Mouse (Mus musculus) urinary bladder, postnatal 25 days (tissue): Measurements from ENCODE around the gene Hoxc5.

ENCODE experiments used
- DNase-seq: peaks from one replicate; pipeline ENCODE4 v3.0.0; 2022; ENCODE audit warnings: low spot score

Gene Hoxc5

DNA sequence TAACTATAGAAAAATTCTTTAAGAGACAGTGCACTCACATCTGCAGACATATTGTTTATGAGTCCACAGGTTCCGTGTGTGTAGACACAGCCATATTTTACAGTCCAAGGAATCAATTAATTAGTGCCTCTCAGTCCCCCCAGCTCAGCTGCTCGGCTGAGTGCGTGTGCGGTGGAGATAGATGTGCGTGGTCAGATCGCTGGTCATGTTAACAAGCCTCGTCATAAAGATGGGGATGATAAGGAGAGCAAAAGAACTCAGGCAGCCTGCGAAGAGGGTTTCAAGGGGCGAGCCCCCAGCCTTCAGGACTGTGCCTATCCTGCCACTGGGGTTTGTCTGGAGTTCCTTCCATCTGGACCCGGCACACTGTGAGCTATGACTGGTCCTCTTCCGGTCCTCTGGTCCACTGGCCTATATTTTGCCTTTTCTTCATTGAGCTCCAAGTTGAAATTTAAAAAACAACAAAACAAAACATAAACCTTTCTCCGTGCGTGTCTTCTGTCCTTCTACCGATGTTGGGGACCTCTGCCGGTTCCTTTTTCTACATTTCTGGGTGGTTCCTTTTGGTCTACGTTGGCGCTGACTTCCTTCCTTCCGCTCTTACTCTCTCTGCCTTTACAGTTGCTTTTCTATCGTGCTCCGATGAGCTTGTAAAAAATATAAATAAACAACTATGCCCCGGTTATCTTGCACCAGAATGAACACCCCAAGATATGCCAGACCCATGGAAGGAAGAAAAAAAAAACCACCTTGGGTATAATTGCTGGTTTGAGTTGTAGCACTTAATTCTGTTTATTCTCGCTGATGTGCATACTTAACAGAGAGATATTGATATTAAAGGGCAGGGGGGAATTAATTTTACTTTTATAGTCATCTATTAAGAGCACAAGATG is 21.8 kb upstream of the Hoxc5 start:
- DNase-seq, result no peak

DNA sequence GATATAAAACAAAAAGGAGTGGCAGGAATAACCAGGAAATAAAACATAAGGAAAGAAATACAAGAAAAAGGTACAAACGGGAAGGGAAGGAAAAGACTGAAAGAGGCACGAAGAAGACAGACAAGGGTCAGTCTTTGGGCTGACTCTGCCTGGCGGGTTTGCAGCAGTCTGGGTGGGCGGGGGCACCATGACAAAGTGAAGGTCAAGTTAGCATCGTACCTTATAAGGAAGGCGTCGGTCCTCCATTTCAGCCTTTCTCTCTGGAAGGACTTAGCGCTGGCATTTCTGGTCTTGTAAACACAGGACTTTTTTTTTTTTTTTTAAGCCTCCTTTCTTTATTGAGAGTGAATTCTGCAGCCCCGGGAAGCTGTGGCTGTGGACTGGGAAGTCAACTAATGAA is 20.0 kb upstream of the Hoxc5 start:
- no peak for DNase-seq

DNA sequence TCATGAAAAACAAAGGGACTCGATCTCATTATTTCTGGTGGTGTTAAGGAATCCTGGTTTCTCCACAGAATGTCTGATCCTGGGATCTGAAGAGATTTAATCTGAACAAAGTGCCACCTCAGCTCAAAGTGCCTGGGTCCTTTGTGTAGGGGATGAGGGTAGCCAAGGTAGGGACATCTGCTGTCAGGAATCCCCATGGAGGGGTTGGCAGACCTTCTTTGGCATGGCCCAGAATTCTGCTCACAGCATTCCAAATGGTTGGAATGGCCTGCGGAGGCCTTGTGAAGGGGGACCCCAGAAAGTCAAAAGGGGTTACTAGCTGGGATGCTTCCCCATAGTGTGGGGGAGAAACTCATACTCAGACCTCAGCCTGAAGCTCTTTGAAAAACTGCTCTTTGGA is 18.4 kb upstream of the Hoxc5 start:
- DNase-seq, result no peak

DNA sequence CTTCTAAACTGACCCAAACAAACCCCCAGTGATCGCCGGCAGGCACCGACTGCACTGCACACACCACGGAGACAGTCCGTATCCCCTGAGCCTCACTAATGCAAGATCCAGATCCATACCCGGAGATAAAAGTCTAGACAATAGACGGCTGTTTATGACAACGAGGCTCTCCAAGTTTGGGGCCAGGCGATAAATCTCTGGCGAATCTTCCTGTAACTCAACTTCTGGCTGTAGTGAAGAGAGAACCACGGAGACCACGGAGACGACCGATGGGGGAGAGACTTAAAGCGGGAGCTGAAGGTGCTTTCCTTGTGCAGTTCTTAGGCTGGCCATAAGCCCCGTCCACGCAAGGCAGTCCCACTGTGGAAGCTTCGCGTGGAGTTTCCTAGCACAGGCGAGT is 17.5 kb upstream of the Hoxc5 start:
- DNase-seq, result no peak

DNA sequence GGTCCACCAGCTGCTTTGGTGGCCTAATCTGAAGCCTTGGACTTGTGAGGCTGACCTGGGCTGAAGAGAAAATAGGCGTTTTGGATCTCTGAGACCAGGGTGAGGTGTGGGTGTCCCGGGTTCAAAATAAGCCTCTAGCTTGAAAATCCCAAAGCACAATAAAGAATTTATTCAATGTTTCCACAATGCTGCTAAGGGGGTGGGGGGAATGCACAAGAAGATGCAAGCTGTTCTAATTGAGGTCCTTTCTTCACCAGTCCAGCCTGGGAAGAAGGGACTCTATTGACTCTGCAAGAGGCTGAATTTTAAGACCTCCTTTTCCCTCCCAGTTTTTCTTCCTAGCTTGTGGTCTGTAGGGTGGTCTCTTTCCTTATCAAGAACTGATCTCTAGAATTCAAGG is 16.4 kb upstream of the Hoxc5 start:
- DNase-seq, result no peak

DNA sequence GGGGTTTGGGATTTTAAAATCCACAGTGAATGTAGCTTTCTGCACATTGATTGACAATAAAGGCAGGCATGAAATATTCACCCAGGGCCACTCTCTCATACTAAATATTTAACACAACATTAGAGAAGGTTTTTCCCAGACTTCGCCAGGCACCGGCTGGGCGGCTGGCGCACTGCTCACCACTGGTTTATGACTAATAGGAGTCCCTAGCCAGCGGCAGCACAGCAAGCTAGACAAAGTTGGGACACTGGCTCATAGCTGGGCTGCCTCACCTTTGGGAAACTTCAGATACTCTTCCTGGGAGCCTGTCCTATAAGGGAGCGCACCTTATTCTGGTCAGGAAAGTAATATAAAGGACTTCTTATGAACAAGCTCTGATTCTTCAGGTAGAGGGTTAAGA is 13.7 kb upstream of the Hoxc5 start:
- no peak for DNase-seq

DNA sequence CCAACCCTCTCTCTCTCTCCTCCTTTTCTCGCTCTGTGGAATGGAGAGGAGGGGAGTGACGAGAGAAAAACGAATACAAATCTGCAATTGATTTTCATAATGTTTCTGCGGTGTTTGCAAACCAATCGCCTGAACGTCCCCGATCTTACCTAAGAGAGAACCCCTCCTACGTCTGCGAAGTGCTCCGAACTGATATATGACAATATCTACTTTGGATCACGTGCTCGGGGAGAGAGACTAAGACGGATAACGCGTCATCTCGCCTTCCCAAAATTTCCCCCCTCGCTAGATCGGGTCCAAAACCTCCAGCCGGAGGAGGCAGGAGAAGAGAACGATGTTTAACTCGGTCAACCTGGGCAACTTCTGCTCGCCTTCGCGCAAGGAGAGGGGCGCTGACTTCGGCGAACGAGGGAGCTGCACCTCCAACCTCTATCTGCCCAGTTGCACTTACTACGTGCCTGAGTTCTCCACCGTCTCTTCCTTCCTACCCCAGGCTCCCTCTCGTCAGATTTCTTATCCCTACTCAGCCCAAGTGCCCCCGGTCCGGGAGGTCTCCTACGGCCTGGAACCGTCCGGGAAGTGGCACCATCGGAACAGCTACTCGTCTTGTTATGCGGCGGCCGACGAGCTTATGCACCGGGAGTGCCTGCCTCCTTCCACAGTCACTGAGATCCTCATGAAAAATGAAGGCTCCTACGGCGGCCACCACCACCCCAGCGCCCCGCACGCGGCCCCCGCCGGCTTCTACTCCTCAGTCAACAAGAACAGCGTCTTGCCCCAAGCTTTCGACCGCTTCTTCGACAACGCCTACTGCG is 12.8 kb upstream of the Hoxc5 start, which contains the start of gene Hoxc11:
Gene Hoxc11 (plus strand): TSS at position 236 of the 815 bp plus-strand sequence.
- DNase-seq, result no peak

DNA sequence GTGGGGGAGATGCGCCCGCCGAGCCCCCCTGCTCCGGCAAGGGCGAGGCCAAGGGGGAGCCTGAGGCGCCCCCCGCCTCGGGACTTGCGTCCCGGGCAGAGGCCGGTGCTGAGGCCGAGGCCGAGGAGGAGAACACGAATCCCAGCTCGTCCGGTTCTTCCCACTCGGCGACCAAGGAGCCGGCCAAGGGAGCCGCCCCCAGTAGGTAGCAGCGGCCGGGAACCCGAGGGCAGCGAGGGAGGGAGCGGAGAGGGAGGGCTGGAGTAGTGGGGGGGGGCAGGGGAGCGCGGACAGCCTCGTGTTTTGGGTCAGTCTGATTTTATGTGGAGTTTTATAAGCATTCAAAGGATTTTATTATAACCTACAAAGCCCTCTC is 12.2 kb upstream of the Hoxc5 start:
- DNase-seq, result no peak

DNA sequence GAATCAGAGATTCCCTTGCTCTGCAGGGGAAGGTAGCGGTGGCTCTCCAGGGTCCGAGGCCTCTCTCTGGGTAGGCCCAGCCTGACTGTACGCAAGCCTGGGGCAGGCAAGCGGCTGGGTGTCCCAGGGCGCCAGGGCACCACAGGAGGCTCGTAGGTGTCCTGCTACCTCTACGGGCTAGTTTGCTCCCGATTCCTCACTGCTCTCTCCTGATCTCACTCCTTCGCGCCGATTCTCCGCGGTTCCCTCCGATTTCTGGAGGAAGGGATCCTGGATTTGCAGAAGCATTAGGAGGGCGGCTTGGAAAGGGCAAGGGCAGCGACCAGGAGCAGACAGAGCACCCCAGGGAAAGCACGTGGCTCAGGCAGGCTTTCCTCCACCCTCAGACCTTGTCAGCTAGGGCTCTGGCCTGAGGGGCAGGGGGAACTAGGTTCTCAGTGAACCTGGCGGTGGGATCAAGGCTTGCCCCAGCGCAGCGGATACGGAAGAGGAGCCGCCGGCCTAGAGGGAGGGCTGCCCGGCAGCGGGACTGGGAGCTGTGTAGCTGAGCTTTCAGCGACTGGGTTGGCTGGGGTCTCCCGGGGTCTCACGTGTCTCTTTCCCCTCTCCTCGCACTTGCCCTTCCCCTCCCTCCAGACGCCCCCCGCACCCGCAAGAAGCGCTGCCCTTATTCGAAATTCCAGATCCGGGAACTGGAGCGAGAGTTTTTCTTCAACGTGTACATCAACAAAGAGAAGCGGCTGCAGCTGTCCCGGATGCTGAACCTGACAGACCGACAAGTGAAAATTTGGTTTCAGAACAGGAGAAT is 11.2 kb upstream of the Hoxc5 start:
- no peak for DNase-seq

DNA sequence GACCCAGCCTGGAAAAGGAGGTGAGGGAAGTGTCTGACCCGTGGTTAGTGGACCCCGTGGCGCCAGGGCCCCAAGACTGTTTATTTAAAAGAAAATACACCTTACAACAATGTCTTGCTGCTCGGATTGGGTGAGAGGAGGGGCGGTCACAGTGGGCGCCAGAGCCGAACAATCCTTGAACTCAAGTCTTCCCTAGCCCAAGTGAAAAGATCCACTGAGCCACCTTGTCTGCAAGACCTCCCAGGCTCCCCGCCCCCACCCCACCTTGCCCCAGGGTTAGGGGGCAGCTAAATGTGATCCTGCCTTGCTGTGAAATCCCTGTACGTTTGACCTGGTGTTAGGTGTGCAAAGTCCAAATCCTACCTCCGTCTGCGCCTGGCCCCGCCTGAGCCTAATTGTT is 10.3 kb upstream of the Hoxc5 start:
- DNase-seq, result no peak

DNA sequence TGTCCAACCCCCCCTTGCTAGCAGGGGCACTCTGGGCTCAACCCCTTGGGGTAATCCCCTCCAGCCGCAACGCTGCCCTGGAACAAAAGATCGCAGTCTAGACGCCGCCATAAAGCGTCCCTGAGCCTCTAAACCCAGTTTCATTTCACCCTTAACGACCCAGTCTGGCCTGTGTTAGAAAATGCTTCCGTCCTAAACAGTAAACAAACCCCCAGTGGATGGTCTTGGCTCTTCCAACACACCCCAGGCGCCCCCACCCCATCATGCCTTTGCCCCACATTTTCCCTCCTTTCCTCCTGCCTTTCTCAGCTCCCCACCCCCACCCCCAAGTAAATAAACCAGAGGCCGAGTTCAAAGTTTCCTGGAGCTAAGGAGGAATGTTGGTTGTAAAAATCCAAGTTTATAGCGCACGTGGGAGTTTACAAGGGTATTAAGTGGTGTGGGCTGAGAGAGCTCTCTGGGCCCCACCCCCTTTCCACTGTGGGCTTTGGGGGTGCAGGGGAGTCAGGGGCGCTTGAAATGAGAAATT is 7.5 kb upstream of the Hoxc5 start:
- DNase-seq, result no peak

DNA sequence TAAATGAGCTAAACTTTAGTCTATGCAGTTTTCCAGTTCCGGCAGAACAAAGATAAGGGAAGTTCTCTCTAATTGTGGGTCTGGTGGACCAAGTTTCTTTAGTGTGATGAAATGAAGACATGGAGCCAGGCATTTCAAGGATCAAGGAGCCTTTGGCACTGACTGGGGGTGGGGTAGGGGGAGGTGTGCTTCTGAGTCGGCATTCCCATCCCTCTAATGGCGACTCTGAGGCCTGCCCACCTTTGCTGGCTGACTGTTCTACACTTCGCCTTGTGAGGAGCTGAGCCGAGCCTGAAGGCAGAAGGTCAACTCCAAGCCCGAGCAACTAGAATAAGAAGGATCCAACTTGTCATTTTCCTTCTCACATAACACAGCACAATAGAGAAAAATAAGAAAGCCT is 5.5 kb upstream of the Hoxc5 start:
- no peak for DNase-seq

DNA sequence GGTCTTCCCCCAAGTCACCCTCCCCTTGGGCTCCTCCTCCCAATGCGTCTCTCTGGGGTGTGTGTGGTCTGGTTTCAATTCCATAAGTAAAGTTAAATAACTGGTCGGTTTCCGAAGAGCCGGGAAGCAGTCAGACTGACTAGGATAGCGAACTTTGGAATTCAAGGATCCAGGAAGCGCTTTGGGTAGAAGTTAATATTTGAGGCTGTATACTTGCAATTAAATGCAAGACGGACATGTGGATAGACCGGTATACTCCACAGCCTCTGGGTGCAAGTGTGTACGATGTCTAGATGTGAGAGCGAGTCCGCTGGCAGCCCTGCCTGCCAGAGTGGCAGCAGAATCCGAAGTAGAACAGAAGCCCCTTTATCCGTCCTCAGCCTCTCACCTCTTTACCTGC is 4.8 kb upstream of the Hoxc5 start:
- DNase-seq, result no peak

DNA sequence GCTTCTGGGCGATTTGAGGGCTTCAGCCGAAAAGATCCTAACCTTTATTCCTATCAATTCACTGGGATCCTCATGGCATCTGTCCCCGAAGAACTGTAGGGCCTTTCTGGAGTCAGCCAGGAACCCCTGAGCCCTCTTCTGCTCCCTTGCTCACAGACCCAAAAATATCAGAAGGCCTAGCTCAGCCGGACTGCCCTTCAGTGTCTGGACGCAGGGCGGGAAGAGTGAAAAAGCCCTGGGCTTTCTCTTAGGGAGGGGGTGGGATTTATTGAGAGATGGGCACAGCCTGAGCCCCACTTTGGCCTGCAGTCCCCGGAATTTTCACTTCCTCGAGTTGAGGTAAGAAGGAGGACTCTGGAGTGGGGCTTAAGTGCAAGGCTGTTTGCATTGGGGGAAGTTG is 4.0 kb upstream of the Hoxc5 start:
- no peak for DNase-seq

DNA sequence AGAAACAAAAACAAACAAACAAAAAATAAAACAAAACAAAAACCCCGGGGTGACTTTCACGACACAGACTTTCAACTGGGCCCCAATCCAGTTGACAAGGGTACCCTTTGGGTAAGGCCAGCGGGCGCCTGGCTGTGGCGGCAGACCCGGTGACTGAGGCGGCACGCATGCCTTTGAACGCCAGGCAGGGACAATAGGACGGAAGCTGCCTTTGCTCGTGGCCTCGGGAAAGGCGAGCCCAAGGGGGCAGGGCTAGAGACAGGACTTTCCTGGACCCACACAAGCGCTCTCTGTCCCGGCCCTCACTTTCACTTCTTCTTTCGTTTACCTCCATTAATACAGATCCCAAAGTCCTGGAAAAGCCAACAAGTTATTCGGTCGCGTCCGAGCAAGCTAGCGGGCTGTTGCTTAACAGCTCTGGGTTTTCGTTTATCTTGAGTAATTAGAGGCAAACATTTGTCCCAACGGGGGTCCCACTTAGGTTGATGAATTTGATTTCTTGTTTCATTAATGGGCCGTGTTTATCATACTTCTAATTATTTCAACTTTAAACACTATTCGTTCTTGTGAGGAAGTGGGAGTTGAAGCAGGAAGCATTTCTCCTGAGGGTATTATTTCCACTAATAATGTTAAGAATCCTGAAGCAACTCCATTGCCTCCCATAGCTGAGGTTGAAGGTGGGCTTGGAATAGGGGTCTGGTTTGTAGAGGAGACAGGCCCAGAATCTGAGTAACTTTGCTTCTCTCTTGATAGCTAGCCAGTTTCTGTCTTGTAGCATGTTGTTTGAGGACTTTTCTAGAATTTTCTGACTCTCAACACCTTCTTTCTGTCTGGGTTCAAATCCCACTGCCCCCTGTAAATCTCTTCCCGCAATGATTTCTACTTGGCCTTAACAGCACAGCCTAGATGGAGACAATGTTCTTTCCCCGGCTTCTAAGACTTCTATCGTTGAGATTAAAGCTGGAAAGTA is 3.3 kb upstream of the Hoxc5 start:
- peak; percentile 27 for DNase-seq

DNA sequence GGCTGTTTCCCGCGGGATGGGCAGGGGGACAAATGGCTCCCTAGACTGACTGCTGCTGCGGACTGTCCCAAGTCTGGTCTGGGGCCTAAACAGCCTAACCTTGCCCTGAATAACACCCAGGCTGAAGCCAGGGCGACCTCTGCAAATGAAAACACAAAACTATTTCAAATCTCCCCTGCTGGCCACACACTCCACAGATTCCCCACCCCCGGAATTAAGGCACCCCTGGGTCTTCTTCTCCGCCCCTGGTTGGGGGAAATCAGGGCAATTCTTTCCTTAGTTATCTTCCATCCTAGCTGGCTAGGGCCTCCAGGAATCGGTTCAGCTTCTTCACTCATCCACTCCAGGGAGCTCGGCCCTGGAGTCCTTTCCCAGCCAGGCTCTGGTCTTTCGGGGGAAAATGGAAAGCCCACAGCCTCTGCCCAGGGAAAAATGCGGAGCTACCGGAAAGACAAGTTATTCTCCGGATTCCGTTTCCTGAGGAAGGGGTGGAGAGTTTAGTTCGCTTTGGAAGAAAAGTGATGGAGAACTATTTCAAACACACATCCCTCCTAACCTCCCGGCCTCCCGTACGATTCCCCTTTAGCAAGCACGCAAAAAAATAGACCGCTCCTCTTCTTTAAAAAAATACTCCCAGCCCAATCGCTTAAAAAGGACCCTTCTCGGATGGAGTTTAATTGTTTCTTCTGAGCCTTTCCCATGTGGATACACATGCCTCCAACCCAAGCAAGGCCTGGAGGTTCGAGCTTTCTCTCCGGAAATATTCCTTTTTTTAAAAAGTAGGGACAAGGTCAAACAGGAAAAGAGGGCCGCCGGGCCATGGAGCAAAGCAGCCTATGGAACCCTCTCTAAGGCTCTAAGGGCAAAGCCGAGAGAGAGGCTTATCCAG is 2.0 kb upstream of the Hoxc5 start:
- no peak for DNase-seq

DNA sequence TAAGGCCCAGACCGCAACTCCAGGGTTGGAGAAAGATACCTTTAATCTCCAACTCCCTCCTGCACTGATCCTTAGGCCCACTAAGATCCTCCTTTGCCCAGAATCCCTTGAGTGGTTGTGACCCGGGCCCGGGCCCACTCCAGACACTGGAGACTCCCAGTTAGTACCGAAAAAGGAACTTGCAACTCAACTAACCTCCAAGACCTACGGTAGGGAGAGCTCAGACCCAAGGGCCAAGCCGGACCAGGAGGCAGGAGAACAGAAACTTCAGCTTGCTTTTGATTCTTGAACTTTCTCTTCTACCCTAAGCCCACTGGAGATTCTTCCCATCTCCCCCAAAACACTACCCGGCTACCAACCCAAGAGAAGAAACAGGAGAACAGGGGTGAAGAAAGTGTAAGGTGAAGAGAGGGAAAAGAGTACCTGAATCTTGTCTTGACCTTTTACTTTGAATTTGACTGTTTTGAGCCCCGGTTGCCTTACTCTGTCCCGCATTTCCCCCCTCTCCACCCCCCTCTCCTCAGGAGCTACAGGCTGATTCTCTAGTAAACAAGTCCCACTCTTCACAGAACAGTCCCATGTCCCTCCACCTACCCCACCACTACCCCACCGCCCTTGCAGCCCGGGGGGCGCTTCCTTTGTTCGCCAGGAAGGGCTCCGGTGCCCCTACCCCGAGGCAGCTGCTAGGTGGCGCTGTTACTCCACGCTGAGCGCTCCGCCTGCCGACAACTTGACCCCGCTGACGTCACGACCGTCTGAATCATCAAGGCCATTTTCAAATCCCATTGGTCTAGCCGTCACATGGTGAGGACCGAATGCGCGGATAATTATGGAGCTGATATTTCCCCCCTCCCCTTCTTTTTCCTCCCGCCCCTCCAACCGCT is 1.1 kb upstream of the Hoxc5 start:
- peak; percentile 86 for DNase-seq

DNA sequence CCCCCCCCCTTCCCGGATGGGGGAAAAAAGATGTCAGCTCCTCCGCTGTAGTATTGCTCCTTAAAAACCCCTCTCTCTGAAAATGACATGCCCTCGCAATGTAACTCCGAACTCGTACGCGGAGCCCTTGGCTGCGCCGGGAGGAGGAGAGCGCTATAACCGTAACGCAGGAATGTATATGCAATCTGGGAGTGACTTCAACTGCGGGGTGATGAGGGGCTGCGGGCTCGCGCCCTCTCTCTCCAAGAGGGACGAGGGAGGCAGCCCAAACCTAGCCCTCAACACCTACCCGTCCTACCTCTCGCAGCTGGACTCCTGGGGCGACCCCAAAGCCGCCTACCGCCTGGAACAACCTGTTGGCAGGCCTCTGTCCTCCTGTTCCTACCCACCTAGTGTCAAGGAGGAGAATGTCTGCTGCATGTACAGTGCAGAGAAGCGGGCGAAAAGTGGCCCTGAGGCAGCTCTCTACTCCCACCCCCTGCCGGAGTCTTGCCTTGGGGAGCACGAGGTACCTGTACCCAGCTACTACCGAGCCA is 399 bp upstream of the Hoxc5 start, which contains the start of gene Hoxc10:
Gene Hoxc10 (plus strand): TSS at position 21 of the 536 bp plus-strand sequence.
- no peak for DNase-seq
